Mouse (Mus musculus): ENCODE measurements at regions not wholly inside any gene's neighbourhood (a gene's known extent, or its start where the extent isn't known, plus 50 kb on each side); places are given as distances from the start of the nearest gene placed in this dataset.

DNA sequence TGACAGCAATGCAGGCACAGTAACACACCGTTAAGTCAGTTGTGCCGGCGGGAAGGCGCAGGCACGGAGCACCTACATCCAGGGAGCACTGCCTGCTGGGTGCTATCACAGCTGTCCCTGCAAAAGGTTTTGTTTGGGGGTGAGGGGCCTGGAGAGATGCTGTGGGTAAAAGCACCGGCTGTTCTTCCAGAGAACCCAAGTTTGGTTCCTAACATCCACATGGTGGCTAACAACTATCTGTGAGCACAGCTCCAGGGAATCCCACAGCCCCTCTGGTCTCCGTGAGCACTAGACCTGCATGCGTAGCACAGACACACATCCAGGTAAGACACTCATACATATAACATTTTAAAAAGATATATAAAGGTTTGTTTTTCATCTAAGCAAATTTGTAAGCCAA lies 72.0 kb upstream of the Slc38a4 start:
- DNase-seq (ENCODE audit: inconsistent age in 2 of 2, low spot score in 1 of 2) = no peak

DNA sequence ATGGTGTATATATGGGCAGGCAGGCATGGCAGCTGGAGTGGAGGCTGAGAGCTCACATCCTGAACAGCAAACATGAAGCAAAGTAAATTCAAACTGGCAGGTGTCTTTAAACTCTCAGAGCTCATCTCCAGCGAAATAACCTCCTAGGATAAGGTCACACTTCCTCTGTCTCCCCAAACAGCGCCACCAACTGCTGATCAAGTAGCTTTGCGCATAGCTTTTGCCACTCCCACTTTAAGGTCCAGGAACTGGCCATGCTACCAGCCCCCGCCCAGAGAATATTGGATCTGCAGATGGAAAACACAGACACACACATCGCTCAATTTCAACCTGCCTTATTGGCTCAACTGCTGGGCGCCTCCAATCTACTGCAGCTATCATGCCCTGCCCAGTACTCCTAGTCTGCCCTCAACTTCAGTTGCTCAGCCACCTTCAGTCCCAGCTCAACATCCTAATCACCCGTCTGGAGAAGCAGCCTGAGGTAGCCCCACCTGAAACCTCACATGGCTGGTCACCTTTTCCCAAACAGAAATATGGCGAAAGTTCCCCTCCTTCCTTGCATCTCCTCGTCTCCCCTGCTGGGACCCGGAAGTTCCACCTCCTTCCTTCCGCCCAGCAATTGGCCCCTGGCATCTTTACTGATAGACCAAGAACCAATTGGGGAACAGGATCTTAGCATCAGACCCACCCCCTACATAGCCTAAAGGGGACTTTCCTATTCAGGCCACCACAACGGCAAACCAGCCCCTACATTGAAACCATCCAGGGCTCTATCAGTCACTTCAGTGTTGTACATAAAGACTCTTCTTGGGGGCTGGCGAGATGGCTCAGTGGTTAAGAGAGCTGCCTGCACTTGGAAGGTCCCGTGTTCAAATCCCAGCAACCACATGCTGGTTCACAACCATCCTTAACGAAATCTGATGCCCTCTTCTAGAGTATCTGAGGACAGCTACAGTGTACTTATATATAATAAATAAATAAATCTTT lies 70.4 kb upstream of the Slc38a4 start:
- no peak for DNase-seq (ENCODE audit: inconsistent age in 2 of 2, low spot score in 1 of 2)

DNA sequence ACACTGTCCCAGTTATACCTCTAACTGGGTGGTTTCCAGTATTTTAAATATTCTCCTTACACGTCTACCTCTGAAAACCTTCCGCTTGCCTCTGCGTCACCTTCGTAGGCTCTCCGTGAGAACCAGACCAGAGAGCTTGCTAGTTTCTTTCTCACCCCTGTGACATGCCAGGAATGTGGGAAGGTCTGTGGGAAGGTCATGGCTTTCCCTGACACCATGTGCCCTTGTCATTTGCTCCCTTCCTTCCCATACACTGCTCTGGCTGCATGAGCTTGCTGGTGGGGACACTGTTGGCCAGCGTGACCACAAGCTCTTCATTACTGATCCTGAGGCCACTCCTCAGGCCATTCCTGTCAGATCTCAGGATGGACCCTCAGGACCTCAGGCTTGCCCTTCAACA lies 66.5 kb upstream of the Slc38a4 start:
- no peak for DNase-seq (ENCODE audit: inconsistent age in 2 of 2, low spot score in 1 of 2)

DNA sequence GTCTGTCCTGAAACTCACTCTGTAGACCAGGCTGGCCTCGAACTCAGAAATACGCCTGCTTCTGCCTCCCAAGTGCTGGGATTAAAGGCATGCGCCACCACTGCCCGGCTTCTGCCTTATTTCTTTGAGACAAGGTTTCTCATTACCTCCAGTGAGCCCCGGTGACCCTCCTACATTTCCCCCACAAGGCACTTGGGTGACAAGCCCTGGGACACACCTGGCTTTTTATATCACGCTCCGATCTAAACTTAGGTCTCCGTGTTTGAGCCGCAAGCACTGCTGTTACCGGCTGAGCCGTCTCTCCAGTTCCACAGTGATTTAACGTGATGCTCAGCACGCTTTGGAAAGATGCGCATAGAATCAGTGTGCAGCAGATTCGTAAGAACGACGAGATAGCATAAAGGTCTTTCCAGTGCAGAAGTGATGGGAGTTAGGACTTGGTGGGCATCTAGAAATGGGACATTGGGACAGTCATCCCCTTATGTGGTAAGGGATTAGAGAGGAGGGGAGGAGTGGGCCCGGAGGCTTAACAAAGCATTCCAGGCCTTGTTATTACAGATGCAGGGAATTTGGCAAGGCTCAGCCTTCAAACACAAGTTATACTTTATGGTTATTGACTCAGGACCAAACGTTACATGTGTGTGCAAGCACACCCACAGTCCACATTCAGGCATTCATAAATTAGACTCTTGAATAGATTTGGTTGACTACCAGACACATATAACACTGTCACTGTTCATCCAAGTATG lies 56.9 kb upstream of the Slc38a4 start:
- no peak for DNase-seq (ENCODE audit: inconsistent age in 2 of 2, low spot score in 1 of 2)

DNA sequence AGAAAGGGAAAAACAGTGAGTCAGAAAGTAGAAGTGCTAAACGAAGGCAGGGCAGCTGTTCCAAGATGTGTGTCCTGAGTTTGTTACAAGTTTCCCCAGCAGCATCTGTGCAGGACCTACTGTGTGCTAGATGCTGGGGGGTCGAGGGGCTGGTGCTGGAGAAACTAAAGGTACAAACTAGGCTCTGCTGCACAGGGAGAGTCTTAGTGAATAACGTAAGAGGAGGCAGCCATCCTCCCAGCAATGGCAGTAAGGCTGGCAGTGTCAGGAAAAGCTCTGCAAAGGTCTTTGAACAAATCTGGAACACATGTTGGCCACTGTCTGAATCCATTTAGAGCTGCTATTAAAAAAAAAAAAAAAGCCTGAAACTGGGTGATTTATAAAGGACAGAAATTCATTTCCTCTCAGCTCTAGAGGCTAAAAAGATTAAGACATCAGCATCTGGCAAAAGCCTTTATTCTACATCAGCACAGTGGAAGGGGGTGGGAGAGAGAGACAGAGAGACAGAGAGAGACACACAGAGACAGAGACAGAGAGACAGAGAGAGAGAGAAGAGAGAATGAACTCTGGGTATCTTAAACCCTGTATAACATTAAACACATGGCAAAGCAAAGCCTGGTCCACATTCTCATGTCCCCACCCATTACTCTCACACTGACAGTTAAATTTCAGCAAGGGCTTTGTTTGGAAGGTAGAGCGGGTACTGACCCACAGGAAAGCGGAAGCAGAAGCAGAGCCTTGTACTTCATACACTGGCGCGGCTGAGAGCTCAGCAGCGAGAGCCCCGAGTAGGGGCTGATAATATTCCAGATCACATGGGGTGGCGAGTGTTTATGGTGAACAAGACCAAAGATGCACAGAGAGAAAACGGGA lies 55.8 kb upstream of the Slc38a4 start:
- DNase-seq (ENCODE audit: inconsistent age in 2 of 2, low spot score in 1 of 2) = no peak

DNA sequence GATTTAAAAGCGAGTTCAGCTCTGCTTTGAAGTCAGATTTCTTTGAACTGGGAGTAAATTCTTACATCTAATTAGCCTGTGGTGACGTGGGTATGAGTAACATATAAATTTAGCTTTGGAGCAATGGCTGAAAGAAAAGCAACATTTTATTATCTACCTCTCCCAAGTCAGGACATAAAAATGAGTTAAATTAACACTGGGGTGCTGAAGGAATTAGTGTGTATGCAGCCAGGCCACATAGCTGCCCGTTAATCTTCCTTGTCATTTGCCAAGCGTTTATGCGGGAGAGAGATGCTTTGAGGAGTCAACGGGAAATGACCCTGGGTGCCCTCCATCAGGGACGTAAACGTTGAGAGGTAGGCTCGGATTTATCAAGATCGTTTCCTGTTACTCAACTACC lies 52.0 kb upstream of the Slc38a4 start:
- no peak for DNase-seq (ENCODE audit: inconsistent age in 2 of 2, low spot score in 1 of 2)

DNA sequence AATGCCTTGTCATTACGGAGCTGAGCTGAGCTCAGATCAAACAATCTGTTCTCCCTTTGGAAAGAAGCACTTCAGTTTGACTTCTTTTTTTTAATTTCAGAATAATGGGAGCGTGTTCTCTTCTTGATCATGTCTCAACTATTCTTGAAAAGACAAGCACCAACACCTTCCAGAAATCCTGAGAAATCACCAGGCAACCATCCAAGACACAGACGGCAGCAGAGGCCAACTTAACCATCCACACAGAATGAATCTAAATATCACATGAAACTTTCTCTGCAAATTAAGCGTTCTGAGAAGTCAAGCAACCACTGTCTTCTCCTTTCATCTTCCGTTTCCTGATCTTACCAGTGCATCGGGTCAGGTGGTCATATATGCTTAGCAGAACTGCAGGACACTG lies 50.8 kb upstream of the Slc38a4 start:
- DNase-seq (ENCODE audit: inconsistent age in 2 of 2, low spot score in 1 of 2) = no peak

Data from adrenal gland, adult (tissue).